ENCODE assay signal across 34 mouse cellular contexts in genomic region chr7:89304958-89305357, GRCm38 (mm10).
"Had no signal": no experiment of that assay in that cellular context is flagged by ENCODE, and none has a peak within 500 bp of the region (broad histone marks: within the 10 kb centered on the region; RNA-seq: fewer than 3 reads in every experiment).

No protein-coding gene starts in this region.

- H3K27ac ChIP-seq: heart, adult 2 months; heart, embryonic 10.5 days; heart, embryonic 15.5 days; hindbrain, embryonic 10.5 days; hindbrain, embryonic 12.5 days; hindbrain, embryonic 13.5 days; hindbrain, embryonic 14.5 days; hindbrain, embryonic 15.5 days; hindbrain, postnatal 0 days; intestine, embryonic 15.5 days; kidney, embryonic 15.5 days; kidney, postnatal 0 days; layer of hippocampus, adult 2 months had no signal

- H3K9me3 ChIP-seq: heart, embryonic 10.5 days; heart, embryonic 12.5 days; heart, embryonic 15.5 days; hindbrain, embryonic 10.5 days; hindbrain, embryonic 12.5 days; hindbrain, embryonic 13.5 days; hindbrain, embryonic 15.5 days; intestine, embryonic 15.5 days; kidney, embryonic 15.5 days had no signal

- H3K9ac ChIP-seq: heart, embryonic 12.5 days; heart, embryonic 15.5 days; hindbrain, embryonic 12.5 days; hindbrain, embryonic 13.5 days; hindbrain, embryonic 14.5 days; hindbrain, embryonic 15.5 days; intestine, embryonic 15.5 days; kidney, embryonic 15.5 days had no signal

- H3K4me2 ChIP-seq: heart, embryonic 12.5 days; heart, embryonic 15.5 days; hindbrain, embryonic 12.5 days; hindbrain, embryonic 13.5 days; hindbrain, embryonic 14.5 days; hindbrain, embryonic 15.5 days; intestine, embryonic 15.5 days; kidney, embryonic 15.5 days had no signal

- H3K4me1 ChIP-seq: hindbrain, embryonic 10.5 days; hindbrain, embryonic 12.5 days; hindbrain, embryonic 15.5 days; intestine, embryonic 15.5 days had no signal

- H3K36me3 ChIP-seq: hindbrain, embryonic 12.5 days; intestine, embryonic 15.5 days had no signal

- H3K4me3 ChIP-seq: heart, adult 2 months; heart, embryonic 10.5 days; heart, embryonic 12.5 days; heart, embryonic 15.5 days; hindbrain, embryonic 10.5 days; hindbrain, embryonic 12.5 days; hindbrain, embryonic 13.5 days; hindbrain, embryonic 15.5 days; intestine, embryonic 15.5 days; kidney, embryonic 15.5 days; layer of hippocampus, adult 2 months had no signal

- DNase-seq: heart, adult 2 months; heart, postnatal 10 days; heart, postnatal 14 days; heart, postnatal 36 days; heart, postnatal 4 days; kidney, adult 11 months; kidney, adult 18-20 months; kidney, adult 2 months; kidney, adult 8-10 months; kidney, adult 9 months; kidney, postnatal 10 days; kidney, postnatal 14 days; kidney, postnatal 25 days; kidney, postnatal 36 days; kidney, postnatal 4 days; layer of hippocampus, adult 9-11 months; layer of hippocampus, postnatal 36 days had no signal

- ATAC-seq: hindbrain, embryonic 16.5 days; hindbrain, postnatal 0 days; inflammation-experienced regulatory T-cells, adult 6 months; intestine, embryonic 15.5 days; intestine, embryonic 16.5 days; intestine, postnatal 0 days had no signal

- H3K27me3 ChIP-seq: heart, embryonic 12.5 days; heart, embryonic 15.5 days; hindbrain, embryonic 12.5 days; hindbrain, embryonic 13.5 days; hindbrain, embryonic 15.5 days; intestine, embryonic 15.5 days; kidney, embryonic 15.5 days had no signal
